Mouse (Mus musculus) CH12.LX (cell line): ENCODE measurements around the gene B3galnt2. TPM values are rescaled to one million over a fixed set of nuclear protein-coding genes. Genes with fewer than 3 reads are reported as not detected.

Experiments
- DNase-seq: peaks from one replicate; pipeline ENCODE4 v3.0.0-alpha.2; 2013; ENCODE audit errors: extremely low read depth
- H3K27ac ChIP-seq: 2 replicates; pipeline ENCODE4 v1.5.1; 2012; ENCODE audit warnings: low read depth, mild to moderate bottlenecking, control low read depth, moderate library complexity; ENCODE audit not compliant: insufficient read depth
- H3K27me3 ChIP-seq: replicated peaks from 2 replicates; pipeline ENCODE3; 2012; ENCODE audit warnings: inconsistent platforms
- H3K36me3 ChIP-seq, 2 experiments: replicated peaks in 1 of 2; 2 replicates each; pipeline versions ENCODE3 to v1.6.1; 2012; ENCODE audit warnings: inconsistent platforms in 1 of 2, low read length in 1 of 2, mild to moderate bottlenecking in 1 of 2, mixed read lengths in 1 of 2, moderate library complexity in 1 of 2; ENCODE audit not compliant: control insufficient read depth in 1 of 2, insufficient read depth in 1 of 2
- H3K4me1 ChIP-seq, 2 experiments: 2 replicates each; pipeline ENCODE4 v1.6.1; 2012; ENCODE audit warnings: inconsistent platforms in 1 of 2, moderate library complexity in 1 of 2; ENCODE audit not compliant: insufficient read depth in 2 of 2, control insufficient read depth in 1 of 2
- H3K4me2 ChIP-seq: 2 replicates; pipeline ENCODE4 v1.6.1; 2012; ENCODE audit warnings: low read depth, mild to moderate bottlenecking, control low read depth; ENCODE audit not compliant: poor library complexity, insufficient read depth, severe bottlenecking
- H3K4me3 ChIP-seq, 3 experiments: fragments of 150-350 bp in 1 of 3; sonication (generic) in 1 of 3; replicated peaks in 1 of 3; 2 replicates each; pipeline versions ENCODE3 to v1.5.1; 2011 to 2012; ENCODE audit warnings: low read depth in 2 of 3, low read length in 2 of 3, mild to moderate bottlenecking in 2 of 3, moderate library complexity in 2 of 3, control low read depth in 1 of 3, improper control_type of control experiment in 1 of 3, inconsistent platforms in 1 of 3, mixed read lengths in 1 of 3; ENCODE audit not compliant: poor library complexity in 1 of 3
- H3K79me2 ChIP-seq: replicated peaks from 2 replicates; pipeline ENCODE4 v1.6.1; 2012; ENCODE audit warnings: mild to moderate bottlenecking, moderate library complexity; ENCODE audit not compliant: control insufficient read depth, poor library complexity, insufficient read depth, severe bottlenecking; ENCODE audit errors: extremely low read depth
- H3K9ac ChIP-seq: 2 replicates; pipeline ENCODE4 v1.6.1; 2012; ENCODE audit warnings: low read depth, mild to moderate bottlenecking, control low read depth, moderate library complexity; ENCODE audit not compliant: insufficient read depth
- H3K9me3 ChIP-seq: replicated peaks from 2 replicates; pipeline ENCODE3; 2012; ENCODE audit warnings: low read length, inconsistent platforms, mixed read lengths
- CHD1 ChIP-seq: IDR thresholded peaks from 2 replicates; pipeline ENCODE4 v1.6.1; 2012; ENCODE audit warnings: low read depth, low read length, improper control_type of control experiment, inconsistent platforms
- CTCF ChIP-seq, 2 experiments: IDR thresholded peaks in 1 of 2; conservative IDR thresholded peaks in 1 of 2; 2 replicates each; pipeline ENCODE4 v1.5.1; 2011 to 2012; ENCODE audit warnings: low read depth in 2 of 2, low read length in 2 of 2, improper control_type of control experiment in 1 of 2, inconsistent platforms in 1 of 2, mild to moderate bottlenecking in 1 of 2, moderate library complexity in 1 of 2
- EP300 ChIP-seq: IDR thresholded peaks from 2 replicates; pipeline ENCODE4 v1.6.1; 2011; ENCODE audit warnings: low read length, improper control_type of control experiment
- ETS1 ChIP-seq: conservative IDR thresholded peaks from 2 replicates; pipeline ENCODE4 v1.6.1; 2012; ENCODE audit warnings: low read depth, mild to moderate bottlenecking, inconsistent platforms, low read length, improper control_type of control experiment, moderate library complexity
- GABPA ChIP-seq: IDR thresholded peaks from 2 replicates; pipeline ENCODE4 v1.6.1; 2012; ENCODE audit warnings: low read depth, low read length, improper control_type of control experiment, inconsistent platforms; ENCODE audit not compliant: insufficient replicate concordance
- HCFC1 ChIP-seq: IDR thresholded peaks from 2 replicates; pipeline ENCODE4 v1.6.1; 2012; ENCODE audit warnings: low read depth, mild to moderate bottlenecking, inconsistent platforms, low read length, improper control_type of control experiment
- IRF4 ChIP-seq: IDR thresholded peaks from 2 replicates; pipeline ENCODE4 v1.6.1; 2014; ENCODE audit warnings: low read depth, mild to moderate bottlenecking, inconsistent platforms, low read length, improper control_type of control experiment
- JUND ChIP-seq: conservative IDR thresholded peaks from 2 replicates; pipeline ENCODE4 v1.6.1; 2011; ENCODE audit warnings: low read depth, low read length, improper control_type of control experiment
- KAT2A ChIP-seq: IDR thresholded peaks from 2 replicates; pipeline ENCODE4 v1.6.1; 2012; ENCODE audit warnings: low read length, improper control_type of control experiment, inconsistent platforms; ENCODE audit not compliant: insufficient replicate concordance
- MAZ ChIP-seq: IDR thresholded peaks from 2 replicates; pipeline ENCODE4 v1.6.1; 2012; ENCODE audit warnings: low read depth, mild to moderate bottlenecking, inconsistent platforms, low read length, improper control_type of control experiment, moderate library complexity
- MEF2A ChIP-seq: IDR thresholded peaks from 2 replicates; pipeline ENCODE4 v1.6.1; 2014; ENCODE audit warnings: low read depth, mild to moderate bottlenecking, inconsistent platforms, low read length, improper control_type of control experiment, borderline replicate concordance
- MXI1 ChIP-seq: IDR thresholded peaks from 2 replicates; pipeline ENCODE4 v1.6.1; 2011; ENCODE audit warnings: mild to moderate bottlenecking, low read depth, low read length, improper control_type of control experiment
- MYC ChIP-seq: IDR thresholded peaks from 2 replicates; pipeline ENCODE4 v1.6.1; 2011; ENCODE audit warnings: low read depth, mild to moderate bottlenecking, improper control_type of control experiment, low read length
- PAX5 ChIP-seq: IDR thresholded peaks from 2 replicates; pipeline ENCODE4 v1.6.1; 2012; ENCODE audit warnings: low read length, inconsistent platforms, mixed read lengths
- POLR2A ChIP-seq: IDR thresholded peaks from 2 replicates; pipeline ENCODE4 v1.6.1; 2011; ENCODE audit warnings: low read depth, mild to moderate bottlenecking, improper control_type of control experiment, low read length
- RCOR1 ChIP-seq: conservative IDR thresholded peaks from 2 replicates; pipeline ENCODE4 v1.6.1; 2012; ENCODE audit warnings: low read depth, mild to moderate bottlenecking, inconsistent platforms, low read length, improper control_type of control experiment
- TBP ChIP-seq: conservative IDR thresholded peaks from 2 replicates; pipeline ENCODE4 v1.6.1; 2011; ENCODE audit warnings: low read depth, low read length, improper control_type of control experiment
- USF1 ChIP-seq: IDR thresholded peaks from 2 replicates; pipeline ENCODE4 v1.6.1; 2014; ENCODE audit warnings: low read depth, mild to moderate bottlenecking, inconsistent platforms, low read length, improper control_type of control experiment
- ZC3H11A ChIP-seq: IDR thresholded peaks from 2 replicates; pipeline ENCODE4 v1.6.1; 2012; ENCODE audit warnings: low read depth, mild to moderate bottlenecking, inconsistent platforms, low read length, improper control_type of control experiment
- ZKSCAN1 ChIP-seq: IDR thresholded peaks from 2 replicates; pipeline ENCODE4 v1.6.1; 2012; ENCODE audit warnings: low read depth, inconsistent platforms, low read length, improper control_type of control experiment, borderline replicate concordance
- ZMIZ1 ChIP-seq: IDR thresholded peaks from 2 replicates; pipeline ENCODE4 v1.6.1; 2012; ENCODE audit warnings: low read depth, mild to moderate bottlenecking, inconsistent platforms, low read length, improper control_type of control experiment
- dilution Hi-C: fragments of 300-500 bp; cut with MboI; formaldehyde crosslinking; loops from 2 replicates; pipeline ENCODE4 v1.14.3; 2020; ENCODE audit warnings: low sequenced_read_pairs; ENCODE audit not compliant: extremely low pct_unique_long_range_greater_than_20kb, extremely low pct_ligation_motif_present
- in situ Hi-C: fragments of 300-500 bp; cut with MboI; formaldehyde crosslinking; loops from 3 replicates; pipeline ENCODE4 v1.14.3; 2019; ENCODE audit warnings: low sequenced_read_pairs, low pct_ligation_motif_present, low pct_unique_long_range_greater_than_20kb, mixed read lengths
- polyA plus RNA-seq: library from polyadenylated mRNA; unstranded; fragments of >175 nt; gene quantifications from 2 replicates; pipeline ENCODE4 v1.2.1, GENCODE M21; 2012; ENCODE audit warnings: low read depth; ENCODE audit not compliant: insufficient read length
- total RNA-seq, 2 experiments: library from RNA; depleted of rRNA; stranded (reverse); fragments of 300-350 nt in 1 of 2; fragments of >200 nt in 1 of 2; gene quantifications; 2 replicates each; pipeline ENCODE4 v1.2.3; 2012 to 2014

Gene B3galnt2
- total and polyA plus RNA-seq, 3 experiments: 34.1 to 49.3 (median 48.3) TPM

DNA sequence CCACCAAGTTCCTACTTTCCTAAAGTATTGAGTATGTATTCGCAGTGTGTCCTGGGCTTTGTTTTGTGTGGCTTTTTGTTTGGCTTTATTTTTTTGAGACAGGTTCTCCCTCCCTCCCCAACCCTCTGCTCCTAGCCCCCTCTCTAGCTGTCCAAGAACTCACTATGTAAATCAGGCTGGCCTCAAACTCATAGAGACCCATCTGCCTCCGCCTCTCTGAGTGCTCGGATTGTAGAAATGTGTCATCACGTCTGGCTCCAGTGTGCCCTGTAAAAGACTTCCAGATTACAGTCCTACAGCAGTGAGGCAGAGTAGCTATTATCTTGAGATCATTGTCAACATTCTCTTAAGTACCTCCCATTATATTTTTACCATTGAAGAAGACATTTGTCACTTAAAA, 6.8 kb downstream of the B3galnt2 start:
- Histone ChIP-seq H3K36me3 (peaks cover 8 to 33% of the 10 kb centered on the region in 2 experiments), H3K4me2 (peak overlapping the region; percentile 93), H3K4me1 (peaks cover 8 to 56% of the 10 kb centered on the region in 2 experiments; a peak in 3 of 4 replicates), H3K79me2 (peaks cover 52% of the 10 kb centered on the region), H3K27ac (peak overlapping the region; percentile 68), H3K27me3 (no peaks in the 10 kb centered on the region), H3K9ac (peak overlapping the region; percentile 81), H3K9me3 (no peaks in the 10 kb centered on the region), H3K4me3 (peak overlapping the region in 1 of 3 experiments; percentile 29)
- peak; percentile 55 for DNase-seq
- in situ Hi-C loops: no loop called here
- TF ChIP-seq IRF4: peak; percentile 40; the same call in 1 of the 2 replicates
- no peak for TF ChIP-seq HCFC1
- TF ChIP-seq MXI1: peak; percentile 60; the same call in 1 of the 2 replicates
- no peak for TF ChIP-seq RCOR1
- TF ChIP-seq PAX5: no peak
- TF ChIP-seq CHD1: no peak
- peak; percentile 49; the same call in 1 of the 2 replicates for TF ChIP-seq TBP
- no peak for TF ChIP-seq ZC3H11A
- peak; percentile 15; the same call in 1 of the 2 replicates for TF ChIP-seq EP300
- TF ChIP-seq GABPA: no peak
- TF ChIP-seq ZMIZ1: no peak
- TF ChIP-seq MAZ: 0 out of 2 replicates have a peak, but pooled peaks have one; percentile 55
- dilution Hi-C loops: no loop called here

DNA sequence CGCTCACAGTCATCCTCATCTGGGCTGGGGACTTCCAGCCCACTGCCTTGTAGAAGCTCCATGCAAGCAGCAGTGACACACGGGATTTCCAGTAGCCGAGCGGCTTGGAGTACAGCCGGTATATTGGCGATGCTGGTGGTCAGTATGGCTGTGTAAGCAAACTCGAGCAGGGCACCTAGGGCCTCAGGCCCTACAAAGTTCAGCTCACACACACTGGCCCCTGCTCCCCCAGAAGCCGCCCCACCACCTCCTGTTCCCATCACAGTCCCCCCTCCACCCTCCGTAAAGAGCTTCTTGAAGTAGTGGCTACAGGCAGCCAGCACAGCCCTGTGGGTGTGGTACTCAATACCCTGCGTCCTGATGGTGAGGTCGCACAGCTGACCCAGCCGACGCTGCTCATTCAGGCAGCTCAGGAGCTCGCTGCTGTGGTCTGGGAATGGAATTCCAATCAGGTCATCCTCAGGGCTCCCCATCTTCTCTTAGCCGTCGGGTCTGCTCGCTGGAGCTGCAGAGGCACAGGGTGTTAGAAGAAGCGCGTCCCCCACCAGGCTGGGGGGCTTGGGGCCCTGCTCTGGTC, 11.2 kb downstream of the B3galnt2 start:
- in situ Hi-C loops: no loop called here
- H3K4me2 ChIP-seq: no peak overlapping the region
- peaks cover 12 to 49% of the 10 kb centered on the region in 2 experiments for H3K4me1 ChIP-seq

More for the DNA sequence above, 11.2 kb downstream of the B3galnt2 start:
- Histone ChIP-seq H3K9me3 (no peaks in the 10 kb centered on the region), H3K27ac (no peak overlapping the region), H3K36me3 (peaks cover 11 to 29% of the 10 kb centered on the region in 2 experiments), H3K27me3 (no peaks in the 10 kb centered on the region)
- DNase-seq: no peak
- no peak for TF ChIP-seq MXI1
- no peak for TF ChIP-seq ZKSCAN1
- TF ChIP-seq MEF2A: no peak
- no peak for TF ChIP-seq EP300
- no peak for TF ChIP-seq MYC
- no peak for TF ChIP-seq MAZ
- TF ChIP-seq GABPA: no peak
- no peak for TF ChIP-seq ZC3H11A
- TF ChIP-seq ETS1: no peak
- TF ChIP-seq KAT2A: no peak
- TF ChIP-seq USF1: no peak
- TF ChIP-seq JUND: no peak
- no peak for TF ChIP-seq POLR2A
- no peak for TF ChIP-seq CTCF (conservative IDR thresholded peaks at IDR 0.05 in 1 of 2, IDR thresholded peaks at IDR 0.05 in 1 of 2; ENCODE audit: low read depth in 2 of 2, low read length in 2 of 2)
- TF ChIP-seq, all 38 proteins: peak for 0
- Histone ChIP-seq H3K9ac (no peak overlapping the region), H3K4me3 (no peak overlapping the region), H3K79me2 (peaks cover 25% of the 10 kb centered on the region; the same call in 1 of the 2 replicates)
- dilution Hi-C loops: no loop called here
